Mouse (Mus musculus): ENCODE results near the gene Zfp536.

- TF ChIP-seq CTCF (IDR thresholded peaks at IDR 0.05; ENCODE audit: low read depth, low read length) (no peak), POLR2A (IDR thresholded peaks at IDR 0.05; ENCODE audit: borderline replicate concordance, low read depth, low read length) (no peak)
Observed at GRCm38 (mm10) chr7:37732741-37733140, 40.7 kb downstream of the Zfp536 start.

Data from bone marrow macrophage, adult 2 months (primary cell).